Mouse (Mus musculus) testis, postnatal 10 days (tissue): ENCODE data around the gene Cst10.
A peak's percentile ranks its signal among the peaks of the same experiment; 100 is the strongest.

Experiments
- DNase-seq: peaks from one replicate; pipeline ENCODE4 v3.0.0; 2021; ENCODE audit warnings: low spot score

Cst10 gene

GRCm38 (mm10) chr2:149404757-149405156 is at the start of gene Cst10:
Gene Cst10, plus strand, starts transcription at chr2:149405057.
- DNase-seq, result no peak

DNA sequence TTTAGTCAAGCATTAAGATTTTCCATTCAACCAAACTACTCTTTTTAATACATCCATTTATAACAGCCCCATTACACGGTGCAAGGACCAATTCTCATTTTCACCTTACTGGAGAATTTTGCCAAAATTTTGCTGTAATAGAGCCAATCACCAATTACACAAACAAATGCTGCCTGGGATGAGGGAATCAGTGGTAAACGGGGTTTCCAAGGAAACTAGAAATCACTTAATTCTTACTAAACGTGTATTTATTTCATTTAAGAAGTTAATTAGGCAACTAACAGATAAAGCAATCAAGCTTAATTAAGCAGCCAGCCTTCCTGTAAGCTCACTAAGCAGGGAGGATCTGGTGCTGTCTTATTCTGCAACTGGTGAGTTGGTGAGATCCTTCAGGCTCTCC is 11.9 kb upstream of the Cst10 start:
- no peak for DNase-seq

GRCm38 (mm10) chr2:149422564-149422963 is 17.7 kb downstream of the Cst10 start:
- DNase-seq, result peak; percentile 39
